Mouse (Mus musculus) midbrain, postnatal 0 days (tissue): ENCODE data around the gene Gpr183. TPM values are rescaled to one million over a fixed set of nuclear protein-coding genes. Genes with fewer than 3 reads are reported as not detected.

Experiments
- ATAC-seq: fragments of 200-750 bp; cut with Nextera tagmentation; 2 replicates; pipeline ENCODE4 v1.8.0; 2017; ENCODE audit warnings: moderate number of reproducible peaks, mild to moderate bottlenecking, moderate TSS enrichment, moderate library complexity; ENCODE audit not compliant: low FRiP score
- DNase-seq: peaks from one replicate; pipeline ENCODE4 v3.0.0-alpha.2; 2015; ENCODE audit warnings: low spot score
- H3K27ac ChIP-seq: fragments of 300-500 bp; sonication (generic); 2 replicates; pipeline ENCODE4 v1.5.1; 2014; ENCODE audit warnings: low read depth, mild to moderate bottlenecking, low read length, mixed read lengths
- H3K27me3 ChIP-seq: fragments of 300-500 bp; sonication (generic); 2 replicates; pipeline ENCODE4 v1.6.1; 2014; ENCODE audit warnings: low read length, control low read depth, mixed read lengths; ENCODE audit not compliant: insufficient read depth
- H3K36me3 ChIP-seq: fragments of 300-500 bp; sonication (generic); 2 replicates; pipeline ENCODE4 v1.6.1; 2014; ENCODE audit warnings: low read length, control low read depth, mixed read lengths; ENCODE audit not compliant: insufficient read depth
- H3K4me1 ChIP-seq: fragments of 300-500 bp; sonication (generic); 2 replicates; pipeline ENCODE4 v1.6.1; 2014; ENCODE audit warnings: mild to moderate bottlenecking, control low read depth, antibody characterized with exemption, low read length, mixed read lengths; ENCODE audit not compliant: insufficient read depth
- H3K4me2 ChIP-seq: fragments of 300-500 bp; sonication (generic); 2 replicates; pipeline ENCODE4 v1.6.1; 2014; ENCODE audit warnings: low read depth, mild to moderate bottlenecking, low read length, mixed read lengths; ENCODE audit not compliant: poor library complexity, severe bottlenecking
- H3K4me3 ChIP-seq: fragments of 300-500 bp; sonication (generic); 2 replicates; pipeline ENCODE4 v1.5.1; 2014; ENCODE audit warnings: low read depth, mild to moderate bottlenecking, low read length, moderate library complexity
- H3K9ac ChIP-seq: fragments of 300-500 bp; sonication (generic); replicated peaks from 2 replicates; pipeline ENCODE4 v1.6.1; 2014; ENCODE audit warnings: mild to moderate bottlenecking, low read length, moderate library complexity, mixed read lengths; ENCODE audit not compliant: poor library complexity, severe bottlenecking
- H3K9me3 ChIP-seq: fragments of 300-500 bp; sonication (generic); 2 replicates; pipeline ENCODE4 v1.6.1; 2016; ENCODE audit warnings: low read length, control low read depth
- CTCF ChIP-seq: IDR thresholded peaks from 2 replicates; pipeline ENCODE4 v1.5.1; 2016; ENCODE audit warnings: antibody characterized with exemption, mild to moderate bottlenecking
- WGBS: fragments of 180-500 bp; shearing (Covaris S2); extraction: QIAGEN DNeasy Blood & Tissue Kit; methylation state at CpG from one replicate; pipeline ENCODE4 v1.1.7; 2014; 5-methylcytosine and 5-hydroxymethylcytosine counted together
- polyA plus RNA-seq: library from polyadenylated mRNA; unstranded; fragments of >200 nt; fragmentation: Nextera tagmentation; extraction: Ambion mirVana; gene quantifications from 2 replicates; pipeline ENCODE4 v1.2.1, GENCODE M21; 2015
- total RNA-seq: library from RNA; depleted of rRNA; stranded (reverse); fragments of >200 nt; gene quantifications from 2 replicates; pipeline ENCODE4 v1.2.3, GENCODE M21; 2014

The Gpr183 gene
- total and polyA plus RNA-seq, 2 experiments from 2014 or later = 0.49 to 1.3 TPM

DNA sequence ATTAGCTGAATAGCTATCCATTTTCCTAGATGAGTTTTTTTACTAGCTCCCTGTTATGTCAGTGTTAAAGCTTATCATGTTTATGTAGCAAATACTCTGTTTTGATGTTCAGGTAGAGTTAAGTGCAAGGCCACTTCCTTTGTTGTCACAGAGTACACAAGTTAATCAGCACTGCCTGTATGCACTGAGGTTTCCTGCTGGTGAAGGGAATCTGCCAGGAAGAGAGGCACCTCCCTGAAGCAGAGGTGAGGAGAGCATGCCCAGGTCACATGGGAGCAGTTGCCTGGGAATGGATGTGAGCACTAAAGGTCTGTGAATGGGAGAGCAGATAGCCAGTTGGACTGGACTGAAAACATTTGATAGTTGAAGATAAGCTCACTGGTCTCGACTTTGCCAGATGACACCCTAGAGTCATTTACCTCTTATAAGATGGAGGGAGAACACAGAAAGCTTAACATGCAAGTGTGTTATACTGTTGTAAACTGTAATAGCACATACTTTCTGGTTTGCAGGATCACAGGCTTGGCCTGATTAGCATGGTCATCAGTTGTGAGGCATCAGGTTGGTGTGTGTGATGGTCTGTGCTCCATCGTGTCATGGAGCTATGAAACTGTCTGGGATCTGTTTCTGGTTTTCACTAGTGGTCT is 13.5 kb downstream of the Gpr183 start:
- no peak for TF ChIP-seq CTCF
- no peak overlapping the region for H3K4me2 ChIP-seq
- 94% methylated on average over 2 of the region's 2 CpGs for WGBS
- H3K27me3 ChIP-seq = no peaks in the 10 kb centered on the region
- ATAC-seq (no peak), DNase-seq (no peak)
- H3K4me3 ChIP-seq = no peak overlapping the region
- peaks cover 3% of the 10 kb centered on the region; the same call in 1 of the 2 replicates for H3K36me3 ChIP-seq
- no peak overlapping the region for H3K27ac ChIP-seq
- H3K9ac ChIP-seq = no peak overlapping the region
- H3K4me1 ChIP-seq = no peaks in the 10 kb centered on the region
- H3K9me3 ChIP-seq = no peaks in the 10 kb centered on the region

DNA sequence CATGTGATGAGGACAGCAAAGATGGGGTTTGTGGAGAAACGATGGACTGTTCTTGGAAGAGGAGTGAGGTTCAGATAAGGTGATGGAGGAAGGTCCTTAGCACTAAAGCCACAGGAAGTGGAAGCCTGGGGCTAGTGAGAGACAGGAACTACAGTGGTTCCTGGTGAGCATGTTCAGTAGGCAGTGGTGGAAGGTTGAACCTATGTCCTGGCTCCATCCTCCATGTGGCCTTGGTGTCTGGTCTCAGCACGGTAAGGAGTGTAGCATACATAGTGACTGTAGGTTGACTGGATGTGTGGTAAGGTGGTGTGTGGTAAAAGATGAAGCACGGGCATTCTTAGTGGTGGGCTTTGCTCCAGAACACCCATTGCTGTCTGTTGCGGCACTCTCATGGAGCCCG is 15.1 kb downstream of the Gpr183 start:
- H3K36me3 ChIP-seq = peaks cover 3% of the 10 kb centered on the region; the same call in 1 of the 2 replicates
- TF ChIP-seq CTCF = no peak
- H3K4me3 ChIP-seq = no peak overlapping the region
- H3K9me3 ChIP-seq = no peaks in the 10 kb centered on the region
- 98% methylated on average over 5 of the region's 5 CpGs for WGBS
- no peak overlapping the region for H3K9ac ChIP-seq
- no peak for ATAC-seq
- DNase-seq = no peak
- no peak overlapping the region for H3K27ac ChIP-seq
- no peaks in the 10 kb centered on the region for H3K27me3 ChIP-seq
- no peaks in the 10 kb centered on the region for H3K4me1 ChIP-seq
- no peak overlapping the region for H3K4me2 ChIP-seq

DNA sequence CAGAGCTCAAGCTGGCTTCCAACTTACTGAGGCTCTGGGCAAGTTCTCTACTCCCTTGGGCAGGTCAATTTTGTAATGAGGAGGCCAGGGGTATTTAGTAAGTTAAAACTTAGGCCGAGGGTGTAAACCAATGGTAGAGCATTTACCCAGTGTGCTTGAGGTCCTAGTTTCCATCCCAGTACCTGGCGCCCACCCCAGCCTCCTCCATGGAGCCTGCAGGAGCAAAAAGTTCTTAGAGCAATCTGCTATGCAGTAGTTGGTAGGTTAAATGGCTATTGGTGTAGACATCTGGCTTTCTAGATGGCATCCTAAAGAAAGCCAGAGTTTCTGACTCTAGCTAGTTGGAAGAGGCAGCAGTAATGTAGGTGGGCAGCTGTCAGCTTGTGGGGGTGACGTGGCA is 15.6 kb downstream of the Gpr183 start:
- ATAC-seq (no peak), DNase-seq (no peak)
- Histone ChIP-seq H3K9me3 (no peaks in the 10 kb centered on the region), H3K4me1 (no peaks in the 10 kb centered on the region), H3K27me3 (no peaks in the 10 kb centered on the region), H3K27ac (no peak overlapping the region), H3K9ac (no peak overlapping the region), H3K4me2 (no peak overlapping the region), H3K36me3 (no peaks in the 10 kb centered on the region), H3K4me3 (no peak overlapping the region)
- no peak for TF ChIP-seq CTCF
- 98% methylated on average over 3 of the region's 3 CpGs for WGBS

DNA sequence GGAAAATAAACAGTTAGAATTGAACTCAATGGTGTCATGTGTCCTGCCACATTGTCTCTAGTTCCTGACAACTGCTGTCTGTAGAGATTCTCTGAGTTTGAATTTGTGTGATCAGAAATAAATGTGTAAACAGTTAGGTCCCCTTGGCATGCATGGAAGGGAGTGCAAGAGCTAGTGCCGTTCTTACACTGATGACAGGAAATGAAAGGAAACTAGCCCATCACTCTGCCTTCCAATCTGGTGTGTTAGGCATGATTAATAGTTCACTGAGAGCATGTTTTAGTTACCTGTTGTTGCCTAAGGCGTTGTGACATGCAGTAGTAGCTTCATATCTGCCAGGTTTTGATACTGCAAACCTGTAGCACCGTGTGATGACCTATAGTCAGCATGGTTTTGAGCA is 17.0 kb downstream of the Gpr183 start:
- no peak for ATAC-seq
- WGBS = 89% methylated on average over 3 of the region's 3 CpGs
- H3K27me3 ChIP-seq = no peaks in the 10 kb centered on the region
- no peak overlapping the region for H3K27ac ChIP-seq
- no peaks in the 10 kb centered on the region for H3K36me3 ChIP-seq
- no peaks in the 10 kb centered on the region for H3K4me1 ChIP-seq
- H3K4me2 ChIP-seq = no peak overlapping the region
- no peak for DNase-seq
- H3K9ac ChIP-seq = no peak overlapping the region
- no peak for TF ChIP-seq CTCF
- no peaks in the 10 kb centered on the region for H3K9me3 ChIP-seq
- H3K4me3 ChIP-seq = no peak overlapping the region

DNA sequence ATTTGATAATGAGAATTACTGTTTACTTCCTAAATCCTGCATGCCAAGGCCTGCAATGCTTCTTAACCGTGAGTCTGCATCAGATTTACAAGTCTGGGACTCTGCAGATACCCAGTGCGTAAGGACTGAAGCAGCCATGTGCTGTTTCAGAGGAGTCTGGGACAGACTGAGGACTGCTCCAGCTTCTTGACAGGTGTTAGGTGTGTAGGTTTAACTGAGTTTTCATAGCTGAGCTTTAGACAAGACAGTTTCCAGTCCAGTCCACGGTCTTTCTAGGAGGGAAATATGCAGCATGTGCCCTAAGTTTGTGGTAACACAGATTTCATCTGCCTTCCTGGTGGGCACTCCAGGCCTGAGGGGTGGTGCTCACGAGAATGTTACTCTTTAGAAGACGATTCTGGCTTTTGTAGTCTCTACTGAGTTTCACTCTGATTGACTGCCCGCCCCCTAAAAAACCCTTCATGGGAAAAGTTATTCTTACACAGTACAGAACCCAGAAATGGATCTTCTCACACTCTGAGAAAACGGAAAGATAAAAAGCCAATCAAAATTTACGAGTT is 17.7 kb downstream of the Gpr183 start:
- Histone ChIP-seq H3K27me3 (no peaks in the 10 kb centered on the region), H3K9ac (no peak overlapping the region), H3K4me2 (no peak overlapping the region), H3K9me3 (no peaks in the 10 kb centered on the region), H3K27ac (no peak overlapping the region), H3K4me1 (no peaks in the 10 kb centered on the region), H3K36me3 (no peaks in the 10 kb centered on the region), H3K4me3 (no peak overlapping the region)
- no peak for DNase-seq
- 81% methylated on average over 8 of the region's 8 CpGs for WGBS
- no peak for TF ChIP-seq CTCF
- no peak for ATAC-seq

DNA sequence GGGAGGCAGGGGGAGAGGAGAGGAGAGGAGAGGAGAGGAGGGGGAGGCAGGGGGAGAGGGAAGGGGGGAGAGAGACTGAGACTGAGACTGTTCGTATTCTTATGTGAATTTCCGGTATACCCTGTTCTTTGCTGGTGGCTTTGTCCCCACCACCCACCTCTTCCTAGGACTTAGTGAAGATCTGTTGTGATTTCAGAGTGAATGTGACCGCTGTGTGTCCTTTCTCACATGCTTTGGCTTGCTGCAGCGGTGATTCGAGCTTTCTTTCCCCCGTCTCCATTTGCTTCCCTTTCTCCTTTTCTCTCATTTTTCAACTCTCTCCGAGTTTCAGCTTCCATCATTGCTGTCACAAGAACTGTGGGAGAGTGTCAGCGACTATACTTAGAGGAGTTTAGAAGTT is 18.3 kb downstream of the Gpr183 start:
- no peak for DNase-seq
- TF ChIP-seq CTCF = no peak
- Histone ChIP-seq H3K9me3 (no peaks in the 10 kb centered on the region), H3K27ac (no peak overlapping the region), H3K36me3 (no peaks in the 10 kb centered on the region), H3K4me1 (no peaks in the 10 kb centered on the region), H3K9ac (no peak overlapping the region), H3K4me2 (no peak overlapping the region), H3K27me3 (no peaks in the 10 kb centered on the region), H3K4me3 (no peak overlapping the region)
- 82% methylated on average over 8 of the region's 8 CpGs for WGBS
- no peak for ATAC-seq
